Comparison of ENCODE assay signal across 7 mouse cellular contexts in the genomic region with DNA sequence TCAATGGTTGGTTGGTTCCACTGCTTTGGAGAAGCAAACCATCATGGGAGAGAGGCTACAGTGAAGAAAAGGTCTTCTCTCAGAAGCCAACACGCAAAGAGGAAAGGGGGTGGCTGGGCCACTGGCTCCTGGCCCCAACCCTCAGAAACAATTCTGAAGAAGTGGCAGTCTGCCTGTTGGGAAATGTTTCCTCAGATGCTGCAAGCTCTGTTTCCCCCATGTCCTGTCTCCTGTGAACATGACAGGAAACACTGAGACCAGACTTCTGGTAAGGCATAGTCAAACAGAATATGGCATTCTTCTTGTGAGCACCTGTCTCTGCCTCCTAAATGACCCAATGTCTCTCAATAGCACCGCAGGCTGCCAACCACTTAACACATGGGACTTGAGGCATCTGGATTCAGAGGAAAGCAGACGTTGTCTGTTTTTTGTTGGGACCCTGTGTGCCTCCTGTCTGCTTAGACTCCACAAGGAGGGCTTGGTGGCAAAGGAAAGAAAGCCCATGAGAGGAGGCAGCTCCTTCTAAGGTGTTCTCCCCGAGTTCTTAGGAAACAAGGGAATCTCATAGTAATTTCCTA.
"Had no signal": no experiment of that assay in that cellular context is flagged by ENCODE, and none has a peak within 500 bp of the region (broad histone marks: within the 10 kb centered on the region; RNA-seq: fewer than 3 reads in every experiment).

No protein-coding gene starts in this region.

- DNase-seq: lung, adult 18-20 months; lung, embryonic 14.5 days; lung, postnatal 10 days; retina, postnatal 1 day; thymus, adult 2 months; thymus, postnatal 25 days; thymus, postnatal 4 days had no signal
